Mouse (Mus musculus) intestine, embryonic 16.5 days (tissue): Measurements from ENCODE around the gene Slc9a3r1. TPM values are rescaled to one million over a fixed set of nuclear protein-coding genes. Genes with fewer than 3 reads are reported as not detected.
A peak's percentile ranks its signal among the peaks of the same experiment; 100 is the strongest.

Experiments used
- ATAC-seq: fragments of 200-750 bp; cut with Nextera tagmentation; 2 replicates; pipeline ENCODE4 v1.8.0; 2017; ENCODE audit warnings: moderate TSS enrichment, moderate library complexity
- H3K27ac ChIP-seq: fragments of 300-500 bp; sonication (generic); 2 replicates; pipeline ENCODE4 v1.5.1; 2014; ENCODE audit warnings: mild to moderate bottlenecking, low read length
- H3K27me3 ChIP-seq: fragments of 300-500 bp; sonication (generic); replicated peaks from 2 replicates; pipeline ENCODE4 v1.6.1; 2014; ENCODE audit warnings: low read length, control low read depth, mixed read lengths; ENCODE audit not compliant: control insufficient read depth, insufficient read depth
- H3K36me3 ChIP-seq: fragments of 300-500 bp; sonication (generic); 2 replicates; pipeline ENCODE4 v1.6.1; 2014; ENCODE audit warnings: low read length, control low read depth; ENCODE audit not compliant: control insufficient read depth, insufficient read depth
- H3K4me1 ChIP-seq: fragments of 300-500 bp; sonication (generic); 2 replicates; pipeline ENCODE4 v1.6.1; 2014; ENCODE audit warnings: low read length, control low read depth, mixed read lengths; ENCODE audit not compliant: control insufficient read depth, insufficient read depth
- H3K4me2 ChIP-seq: fragments of 300-500 bp; sonication (generic); 2 replicates; pipeline ENCODE4 v1.6.1; 2014; ENCODE audit warnings: low read depth, low read length, control low read depth
- H3K4me3 ChIP-seq: fragments of 300-500 bp; sonication (generic); 2 replicates; pipeline ENCODE4 v1.5.1; 2014; ENCODE audit warnings: mild to moderate bottlenecking, low read length
- H3K9ac ChIP-seq: fragments of 300-500 bp; sonication (generic); 2 replicates; pipeline ENCODE4 v1.6.1; 2014; ENCODE audit warnings: low read depth, low read length
- H3K9me3 ChIP-seq: fragments of 300-500 bp; sonication (generic); 2 replicates; pipeline ENCODE4 v1.6.1; 2016; ENCODE audit warnings: low read length, control low read depth; ENCODE audit not compliant: control insufficient read depth
- WGBS: fragments of 180-500 bp; shearing (Covaris S2); extraction: QIAGEN DNeasy Blood & Tissue Kit; methylation state at CpG from one replicate; pipeline ENCODE4 v1.1.7; 2014; 5-methylcytosine and 5-hydroxymethylcytosine counted together
- polyA plus RNA-seq: library from polyadenylated mRNA; unstranded; fragments of >200 nt; fragmentation: Nextera tagmentation; extraction: Ambion mirVana; gene quantifications from 2 replicates; pipeline ENCODE4 v1.2.1, GENCODE M21; 2015

The Slc9a3r1 gene
- polyA plus RNA-seq, 1 experiment from 2014 or later: 380 TPM

GRCm38 (mm10) chr11:115215123-115215522, 52.0 kb downstream of the Slc9a3r1 start:
- Histone ChIP-seq H3K27ac (no peak overlapping the region), H3K4me3 (no peak overlapping the region), H3K9ac (no peak overlapping the region), H3K4me1 (peaks cover 13% of the 10 kb centered on the region), H3K9me3 (no peaks in the 10 kb centered on the region), H3K27me3 (no peaks in the 10 kb centered on the region), H3K4me2 (no peak overlapping the region), H3K36me3 (no peaks in the 10 kb centered on the region)
- 41% methylated on average over 5 of the region's 5 CpGs for WGBS
- ATAC-seq: no peak

GRCm38 (mm10) chr11:115217439-115218410, 54.6 kb downstream of the Slc9a3r1 start:
- no peaks in the 10 kb centered on the region for H3K9me3 ChIP-seq
- H3K4me1 ChIP-seq: peaks cover 23% of the 10 kb centered on the region
- no peak overlapping the region for H3K4me2 ChIP-seq
- H3K9ac ChIP-seq: no peak overlapping the region
- H3K27ac ChIP-seq: no peak overlapping the region
- no peaks in the 10 kb centered on the region; the same call in 1 of the 2 replicates for H3K27me3 ChIP-seq
- no peaks in the 10 kb centered on the region for H3K36me3 ChIP-seq
- 58% methylated on average over 18 of the region's 18 CpGs for WGBS
- no peak for ATAC-seq
- H3K4me3 ChIP-seq: no peak overlapping the region

GRCm38 (mm10) chr11:115219263-115219662, 56.1 kb downstream of the Slc9a3r1 start:
- H3K36me3 ChIP-seq: no peaks in the 10 kb centered on the region
- H3K4me2 ChIP-seq: no peak overlapping the region
- H3K4me3 ChIP-seq: no peak overlapping the region
- no peaks in the 10 kb centered on the region for H3K9me3 ChIP-seq
- no peak overlapping the region for H3K27ac ChIP-seq
- no peak overlapping the region for H3K9ac ChIP-seq
- ATAC-seq: peak; percentile 78
- WGBS: 48% methylated on average over 9 of the region's 9 CpGs
- H3K27me3 ChIP-seq: no peaks in the 10 kb centered on the region; the same call in 1 of the 2 replicates
- peaks cover 25% of the 10 kb centered on the region for H3K4me1 ChIP-seq

GRCm38 (mm10) chr11:115219685-115220084, 56.5 kb downstream of the Slc9a3r1 start:
- H3K27me3 ChIP-seq: no peaks in the 10 kb centered on the region; the same call in 1 of the 2 replicates
- H3K4me3 ChIP-seq: no peak overlapping the region
- no peak overlapping the region for H3K9ac ChIP-seq
- no peak for ATAC-seq
- no peaks in the 10 kb centered on the region for H3K36me3 ChIP-seq
- no peak overlapping the region for H3K27ac ChIP-seq
- peaks cover 25% of the 10 kb centered on the region for H3K4me1 ChIP-seq
- 83% methylated on average over 10 of the region's 10 CpGs for WGBS
- H3K4me2 ChIP-seq: no peak overlapping the region
- H3K9me3 ChIP-seq: no peaks in the 10 kb centered on the region

- H3K27ac ChIP-seq: no peak overlapping the region
- 39% methylated on average over 12 of the region's 12 CpGs for WGBS
- ATAC-seq: no peak
Observed at GRCm38 (mm10) chr11:115222077-115222476, 58.9 kb downstream of the Slc9a3r1 start.

GRCm38 (mm10) chr11:115222570-115222969, 59.4 kb downstream of the Slc9a3r1 start:
- H3K27ac ChIP-seq: no peak overlapping the region
- H3K4me3 ChIP-seq: no peak overlapping the region
- no peak overlapping the region for H3K4me2 ChIP-seq
- no peaks in the 10 kb centered on the region for H3K36me3 ChIP-seq
- H3K9ac ChIP-seq: no peak overlapping the region
- ATAC-seq: no peak
- H3K9me3 ChIP-seq: no peaks in the 10 kb centered on the region
- WGBS: 48% methylated on average over 5 of the region's 5 CpGs
- no peaks in the 10 kb centered on the region; the same call in 1 of the 2 replicates for H3K27me3 ChIP-seq
- peaks cover 25% of the 10 kb centered on the region for H3K4me1 ChIP-seq

More at GRCm38 (mm10) chr11:115222077-115222476, 58.9 kb downstream of the Slc9a3r1 start:
- Histone ChIP-seq H3K9me3 (no peaks in the 10 kb centered on the region), H3K36me3 (no peaks in the 10 kb centered on the region), H3K4me3 (no peak overlapping the region), H3K4me2 (no peak overlapping the region), H3K27me3 (no peaks in the 10 kb centered on the region; the same call in 1 of the 2 replicates), H3K4me1 (peaks cover 25% of the 10 kb centered on the region), H3K9ac (no peak overlapping the region)

GRCm38 (mm10) chr11:115223451-115223850, 60.3 kb downstream of the Slc9a3r1 start:
- H3K4me1 ChIP-seq: peaks cover 25% of the 10 kb centered on the region
- H3K36me3 ChIP-seq: no peaks in the 10 kb centered on the region
- no peak overlapping the region for H3K27ac ChIP-seq
- no peak overlapping the region for H3K9ac ChIP-seq
- WGBS: 76% methylated on average over 11 of the region's 11 CpGs
- no peaks in the 10 kb centered on the region for H3K9me3 ChIP-seq
- H3K4me3 ChIP-seq: no peak overlapping the region
- no peak for ATAC-seq
- H3K27me3 ChIP-seq: no peaks in the 10 kb centered on the region; the same call in 1 of the 2 replicates
- no peak overlapping the region for H3K4me2 ChIP-seq

- WGBS: 73% methylated on average over 6 of the region's 6 CpGs
- no peaks in the 10 kb centered on the region for H3K9me3 ChIP-seq
- no peak for ATAC-seq
- no peaks in the 10 kb centered on the region; the same call in 1 of the 2 replicates for H3K27me3 ChIP-seq
- H3K27ac ChIP-seq: no peak overlapping the region
- H3K4me2 ChIP-seq: no peak overlapping the region
- no peak overlapping the region for H3K9ac ChIP-seq
- no peak overlapping the region for H3K4me3 ChIP-seq
- peaks cover 22% of the 10 kb centered on the region for H3K4me1 ChIP-seq
- H3K36me3 ChIP-seq: no peaks in the 10 kb centered on the region
Observed at GRCm38 (mm10) chr11:115223877-115224276, 60.7 kb downstream of the Slc9a3r1 start.

GRCm38 (mm10) chr11:115224889-115225288, 61.7 kb downstream of the Slc9a3r1 start:
- Histone ChIP-seq H3K4me3 (no peak overlapping the region), H3K36me3 (no peaks in the 10 kb centered on the region), H3K9me3 (no peaks in the 10 kb centered on the region), H3K9ac (no peak overlapping the region), H3K27me3 (no peaks in the 10 kb centered on the region; the same call in 1 of the 2 replicates), H3K4me2 (no peak overlapping the region), H3K27ac (no peak overlapping the region), H3K4me1 (peaks cover 13% of the 10 kb centered on the region)
- no peak for ATAC-seq
- 50% methylated on average over 8 of the region's 8 CpGs for WGBS
